In the genomic region with DNA sequence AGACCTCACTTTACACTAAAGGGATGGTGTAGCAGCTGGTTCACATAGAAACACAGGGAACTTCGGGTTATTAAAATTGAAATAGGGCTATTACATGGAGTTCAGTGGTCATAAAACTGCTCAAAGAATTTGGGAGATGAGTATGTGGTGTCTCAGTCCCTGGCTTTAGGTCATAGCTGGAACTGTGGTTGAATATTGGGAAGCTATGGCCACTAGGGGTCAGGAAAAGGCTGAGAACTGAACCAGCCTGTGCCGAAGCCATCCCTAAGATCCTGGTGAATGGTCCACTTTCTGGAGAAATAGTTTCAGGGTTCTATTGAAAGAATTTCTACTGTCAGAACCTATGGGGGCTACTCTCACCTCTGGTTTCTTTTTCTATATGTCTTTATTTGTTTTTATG, we compare ENCODE assay signal across 10 mouse cellular contexts.
DNase-seq lines count a peak whose midpoint lies in the region; ATAC-seq lines count a peak whose summit lies in the region.
"Had no signal": no experiment of that assay in that cellular context is flagged by ENCODE, and none has a peak within 500 bp of the region (broad histone marks: within the 10 kb centered on the region; RNA-seq: fewer than 3 reads in every experiment).

No protein-coding gene starts in this region.

- no peak overlapping the region for H3K4me3 ChIP-seq in hindbrain, embryonic 11.5 days (ENCODE audit: low read depth, low read length)
- H3K4me3 ChIP-seq in neural tube, embryonic 13.5 days = no peak overlapping the region
- H3K4me3 ChIP-seq: embryonic facial prominence, embryonic 13.5 days; lung, embryonic 15.5 days had no signal

- H3K4me1 ChIP-seq in hindbrain, embryonic 11.5 days (replicated peaks; ENCODE audit: control insufficient read depth, insufficient read depth, low read length) = 0 out of 2 replicates have a peak, but pooled peaks cover 5% of the 10 kb centered on the region
- H3K4me1 ChIP-seq in neural tube, embryonic 13.5 days (replicated peaks) = peaks cover 16% of the 10 kb centered on the region

- intact Hi-C loops in left cerebral cortex, postnatal 14 days (cut with DNase I) = loop anchor here (2.0 to 5.0 kb wide), 2 partner anchors 227 to 593 kb away; a partner anchor contains a TSS

- peak; percentile 56 for DNase-seq in right cerebral cortex, adult 18-20 months
- no peak for DNase-seq in right cerebral cortex, postnatal 25 days
- peak; percentile 63 for DNase-seq in adrenal gland, adult 2 months
- DNase-seq in embryo, embryonic 9.5 days (ENCODE audit: extremely low spot score) = peak; percentile 58
- DNase-seq in hindbrain, embryonic 11.5 days (ENCODE audit: low spot score) = peak; percentile 67
- DNase-seq in left cerebral cortex, postnatal 14 days (ENCODE audit: low spot score in 2 of 2) = peak; percentile 30 to 63
- no peak for DNase-seq in ovary, postnatal 14 days (ENCODE audit: low spot score)

- H3K4me2 ChIP-seq in hindbrain, embryonic 11.5 days (replicated peaks; ENCODE audit: low read depth, low read length) = no peak overlapping the region
- no peak overlapping the region for H3K4me2 ChIP-seq in neural tube, embryonic 13.5 days
- H3K4me2 ChIP-seq: embryonic facial prominence, embryonic 13.5 days; lung, embryonic 15.5 days had no signal

- no peaks in the 10 kb centered on the region for H3K36me3 ChIP-seq in hindbrain, embryonic 11.5 days (ENCODE audit: control insufficient read depth, insufficient read depth, low read length)
- no peaks in the 10 kb centered on the region for H3K36me3 ChIP-seq in neural tube, embryonic 13.5 days
- H3K36me3 ChIP-seq: embryonic facial prominence, embryonic 13.5 days; lung, embryonic 15.5 days had no signal

- ATAC-seq in hindbrain, embryonic 11.5 days (ENCODE audit: low FRiP score) = peak; percentile 68; the same call in 1 of the 2 replicates
- peak; percentile 76 for ATAC-seq in neural tube, embryonic 13.5 days (ENCODE audit: low read depth)

- 5% methylated on average over 2 of the region's 2 CpGs for WGBS in hindbrain, embryonic 11.5 days
- WGBS in neural tube, embryonic 13.5 days = 10% methylated on average over 2 of the region's 2 CpGs

- no peaks in the 10 kb centered on the region for H3K9me3 ChIP-seq in hindbrain, embryonic 11.5 days (ENCODE audit: control insufficient read depth, low read length)
- H3K9me3 ChIP-seq in neural tube, embryonic 13.5 days = no peaks in the 10 kb centered on the region
- H3K9me3 ChIP-seq: embryonic facial prominence, embryonic 13.5 days; lung, embryonic 15.5 days had no signal

- H3K9ac ChIP-seq in hindbrain, embryonic 11.5 days (ENCODE audit: low read depth, low read length) = no peak overlapping the region
- H3K9ac ChIP-seq in neural tube, embryonic 13.5 days = no peak overlapping the region
- H3K9ac ChIP-seq: embryonic facial prominence, embryonic 13.5 days; lung, embryonic 15.5 days had no signal

- no peak overlapping the region for H3K27ac ChIP-seq in hindbrain, embryonic 11.5 days (ENCODE audit: low read depth, low read length)
- H3K27ac ChIP-seq in neural tube, embryonic 13.5 days (replicated peaks) = no peak overlapping the region
- H3K27ac ChIP-seq: embryonic facial prominence, embryonic 13.5 days had no signal

- H3K27me3 ChIP-seq in hindbrain, embryonic 11.5 days (ENCODE audit: control insufficient read depth, insufficient read depth, low read length) = no peaks in the 10 kb centered on the region
- no peaks in the 10 kb centered on the region for H3K27me3 ChIP-seq in neural tube, embryonic 13.5 days
- H3K27me3 ChIP-seq: embryonic facial prominence, embryonic 13.5 days; lung, embryonic 15.5 days had no signal

Comparison
In these comparisons a context has a peak if more than half of its experiments do, and no peak if none do; other contexts are left out.
1. DNase-seq: peak in right cerebral cortex, adult 18-20 months (single experiment), adrenal gland, adult 2 months (single experiment), embryo, embryonic 9.5 days (single experiment), hindbrain, embryonic 11.5 days (single experiment) and left cerebral cortex, postnatal 14 days (2 of 2); none in right cerebral cortex, postnatal 25 days (single experiment) and ovary, postnatal 14 days (single experiment).